Mouse (Mus musculus) thymus, adult 2 months (tissue): ENCODE data around the gene Strip2.

ENCODE experiments used
- CTCF ChIP-seq: fragments of 200-500 bp; IDR thresholded peaks from 2 replicates; pipeline ENCODE4 v1.5.1; 2012; ENCODE audit warnings: mild to moderate bottlenecking, control low read depth, low read length, moderate library complexity, borderline replicate concordance; ENCODE audit not compliant: control insufficient read depth, poor library complexity, insufficient read depth; ENCODE audit errors: extremely low read depth
- POLR2A ChIP-seq: fragments of 200-500 bp; IDR thresholded peaks from 2 replicates; pipeline ENCODE4 v1.6.1; 2012; ENCODE audit warnings: mild to moderate bottlenecking, low read length, control low read depth, moderate library complexity; ENCODE audit not compliant: control insufficient read depth, poor library complexity, insufficient read depth; ENCODE audit errors: extremely low read depth

DNA sequence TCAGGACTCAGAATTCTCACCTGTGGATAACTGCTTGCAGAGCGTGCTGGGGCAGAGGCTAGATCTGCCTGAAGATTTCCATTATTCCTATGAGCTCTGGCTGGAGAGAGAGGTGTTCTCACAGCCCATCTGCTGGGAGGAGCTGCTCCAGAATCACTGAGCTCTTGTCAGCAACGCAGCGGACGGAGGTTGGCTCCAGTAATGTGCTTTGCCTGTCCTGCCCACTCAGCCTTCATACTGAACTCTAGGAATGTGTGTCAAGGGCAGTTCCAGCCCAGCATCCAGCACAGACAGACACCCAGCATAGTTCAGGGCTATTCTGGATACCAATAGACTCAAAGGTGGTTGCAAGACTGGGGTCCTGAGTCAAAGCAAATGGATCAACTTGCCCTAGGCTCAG, 39.9 kb downstream of the Strip2 start:
- no peak for TF ChIP-seq POLR2A
- TF ChIP-seq CTCF, result no peak
